Mouse (Mus musculus) liver, embryonic 14.5 days (tissue): ENCODE data around the gene Socs3.

Experiments
- CTCF ChIP-seq: IDR thresholded peaks from 2 replicates; pipeline ENCODE4 v1.5.1; 2016; ENCODE audit warnings: antibody characterized with exemption, low read depth, control low read depth
- EP300 ChIP-seq: IDR thresholded peaks from 2 replicates; pipeline ENCODE4 v1.6.1; 2016; ENCODE audit warnings: antibody characterized with exemption, low read depth

- peak; percentile 79 for TF ChIP-seq CTCF
- no peak for TF ChIP-seq EP300
Observed at GRCm38 (mm10) chr11:118018328-118018727, 48.5 kb upstream of the Socs3 start.
